Mouse (Mus musculus) Patski (cell line): ENCODE results near the gene Spdef. TPM values are rescaled to one million over a fixed set of nuclear protein-coding genes. Genes with fewer than 3 reads are reported as not detected.

Experiments
- ATAC-seq: fragments of 100-300 bp; one replicate; pipeline ENCODE4 v1.8.0; 2021
- CTCF ChIA-PET: fragments of 350-600 bp; sonication (Branson Sonifier 250); formaldehyde crosslinking; loops from one replicate; lab custom pipeline; 2022; ENCODE audit warnings: inconsistent platforms; lab: Charles Lee
- POLR2A ChIA-PET: fragments of 350-600 bp; sonication (Branson Sonifier 250); formaldehyde crosslinking; loops from one replicate; lab custom pipeline; 2022; ENCODE audit warnings: antibody characterized with exemption, inconsistent platforms; lab: Charles Lee
- DNase-seq: peaks from one replicate; pipeline ENCODE4 v3.0.0-alpha.2; 2011; ENCODE audit warnings: low read depth, low spot score
- H3K27me3 ChIP-seq: fragments of 371-371 bp; one replicate; pipeline ENCODE4 v1.5.1; 2021
- CTCF ChIP-seq: fragments of 100-300 bp; IDR thresholded peaks from one replicate; pipeline ENCODE4 v1.5.1; 2021
- in situ Hi-C: fragments of 300-500 bp; cut with MboI; formaldehyde crosslinking; loops from 3 replicates; pipeline ENCODE4 v1.11.1; 2018; ENCODE audit warnings: low pct_unique_long_range_greater_than_20kb, mixed read lengths
- polyA plus RNA-seq: library from polyadenylated mRNA; unstranded; gene quantifications from one replicate; pipeline ENCODE4 v1.2.3, GENCODE M21; 2021

Spdef gene
- polyA plus RNA-seq, 1 experiment from 2014 or later, result not detected

- ATAC-seq (no peak), DNase-seq (no peak)
- in situ Hi-C loops, result no loop called here
- TF ChIP-seq CTCF, result no peak
- ChIA-PET CTCF (no interaction called here), POLR2A (interaction anchor here (0.9 to 2.0 kb wide), 3 partner anchors 16 to 35 kb away, joined by 3 to 5 read pairs (median 4); no protein-coding TSS in a partner anchor)
- peaks cover 14% of the 10 kb centered on the region for H3K27me3 ChIP-seq
These were observed 20.6 kb downstream of the Spdef start for GRCm38 (mm10) chr17:27707954-27708661.

GRCm38 (mm10) chr17:27705661-27706060, 23.1 kb downstream of the Spdef start:
- no peak for TF ChIP-seq CTCF
- ATAC-seq, result no peak
- ChIA-PET CTCF (interaction anchor here (1.3 to 1.6 kb wide), 2 partner anchors 34 to 54 kb away, joined by 3 read pairs; no protein-coding TSS in a partner anchor), POLR2A (interaction anchor here (0.7 kb wide), 1 partner anchor 19 kb away, joined by 3 read pairs; no protein-coding TSS in a partner anchor)
- no peak for DNase-seq
- peaks cover 12% of the 10 kb centered on the region for H3K27me3 ChIP-seq
- in situ Hi-C loops, result no loop called here

DNA sequence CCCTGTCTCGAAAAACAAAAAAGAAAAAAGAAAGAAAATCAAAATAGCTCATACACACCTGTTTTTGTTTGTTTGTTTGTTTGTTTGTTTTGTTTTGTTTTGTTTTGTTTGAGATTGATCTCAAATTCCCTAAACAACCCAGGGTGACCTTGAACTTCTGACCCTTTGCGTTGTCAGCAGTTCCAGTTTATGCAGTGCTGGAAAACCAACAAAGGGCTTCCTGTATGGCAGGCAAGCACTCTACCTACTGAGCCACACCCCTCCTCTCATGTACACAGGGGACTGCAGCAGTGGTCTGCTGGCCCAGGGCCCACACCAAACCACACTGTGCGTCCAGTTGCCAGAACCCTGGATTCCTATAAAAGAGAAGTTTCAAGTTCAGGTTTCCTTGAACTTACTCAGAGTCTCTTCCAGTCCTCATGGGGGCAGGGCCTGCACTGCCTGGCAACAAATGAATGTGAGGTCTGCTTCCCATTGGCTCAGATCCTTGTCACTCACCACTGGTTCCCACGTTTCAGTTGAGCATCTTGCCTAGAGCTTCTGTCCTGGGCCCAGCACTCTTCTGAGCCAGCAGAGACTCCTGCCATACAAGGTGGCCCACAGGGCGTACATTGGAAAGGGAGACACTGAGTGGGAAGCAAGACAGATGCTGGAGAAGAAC, 24.7 kb downstream of the Spdef start:
- CTCF ChIA-PET, result interaction anchor here (1.3 to 1.6 kb wide), 2 partner anchors 35 to 56 kb away, joined by 3 read pairs; no protein-coding TSS in a partner anchor
- ATAC-seq (no peak), DNase-seq (no peak)
- POLR2A ChIA-PET, result no interaction called here
- in situ Hi-C loops, result no loop called here
- TF ChIP-seq CTCF, result no peak
- peaks cover 12% of the 10 kb centered on the region for H3K27me3 ChIP-seq

DNA sequence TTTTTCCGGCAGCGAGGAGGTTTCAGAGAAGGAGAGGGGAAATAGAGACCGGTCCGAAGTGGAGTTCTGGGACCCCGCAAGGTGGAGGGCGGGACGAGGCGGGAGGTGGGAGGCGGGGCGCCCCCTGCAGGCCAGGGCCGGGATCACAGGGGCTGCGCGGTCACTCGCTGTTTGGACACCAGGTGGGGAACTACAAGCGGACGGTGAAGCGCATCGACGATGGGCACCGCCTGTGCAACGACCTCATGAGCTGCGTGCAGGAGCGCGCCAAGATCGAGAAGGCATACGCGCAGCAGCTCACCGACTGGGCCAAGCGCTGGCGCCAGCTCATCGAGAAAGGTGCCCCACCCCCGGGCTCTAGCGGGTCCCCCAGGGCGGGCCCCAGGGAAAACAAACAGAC, 26.2 kb downstream of the Spdef start:
- in situ Hi-C loops, result no loop called here
- POLR2A ChIA-PET, result interaction anchor here (0.7 kb wide), 1 partner anchor 105 kb away, joined by 3 read pairs; no protein-coding TSS in a partner anchor
- CTCF ChIA-PET, result interaction anchor here (0.7 to 2.1 kb wide), 13 partner anchors 9 to 149 kb away, joined by 3 to 16 read pairs (median 3); partner anchors contain the start of gene Rps10
- peaks cover 7% of the 10 kb centered on the region for H3K27me3 ChIP-seq
- TF ChIP-seq CTCF, result peak; percentile 96
- ATAC-seq (peak; percentile 20), DNase-seq (no peak)

DNA sequence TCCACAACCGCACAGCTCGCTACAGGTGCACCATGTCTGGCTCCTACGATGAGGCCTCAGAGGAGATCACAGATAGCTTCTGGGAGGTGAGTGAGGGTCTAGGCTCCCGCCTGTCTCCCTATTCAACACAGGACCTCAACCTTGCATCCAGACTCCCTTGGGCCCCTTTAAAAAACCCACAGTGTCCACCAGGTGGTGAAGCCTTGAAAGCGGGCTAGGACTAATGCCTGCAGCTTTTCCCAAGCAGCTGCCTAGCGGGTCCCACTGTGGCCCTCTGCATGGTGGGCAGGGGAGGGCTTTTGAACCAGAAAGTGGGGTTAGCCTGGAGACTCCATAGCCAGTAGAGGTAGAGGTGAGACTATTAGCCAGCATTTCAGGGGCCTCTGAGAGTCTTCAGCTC, 26.9 kb downstream of the Spdef start:
- ATAC-seq, result no peak
- DNase-seq, result no peak
- in situ Hi-C loops, result no loop called here
- no peak for TF ChIP-seq CTCF
- H3K27me3 ChIP-seq, result peaks cover 5% of the 10 kb centered on the region
- ChIA-PET POLR2A (interaction anchor here (0.7 kb wide), 1 partner anchor 105 kb away, joined by 3 read pairs; no protein-coding TSS in a partner anchor), CTCF (interaction anchor here (0.7 to 2.1 kb wide), 10 partner anchors 8 to 65 kb away, joined by 3 to 16 read pairs (median 4); partner anchors contain the start of gene Rps10)

GRCm38 (mm10) chr17:27700812-27701211, 27.9 kb downstream of the Spdef start:
- POLR2A ChIA-PET, result no interaction called here
- DNase-seq (no peak), ATAC-seq (no peak)
- peaks cover 5% of the 10 kb centered on the region for H3K27me3 ChIP-seq
- in situ Hi-C loops, result no loop called here
- no peak for TF ChIP-seq CTCF
- CTCF ChIA-PET, result interaction anchor here (1.0 to 2.1 kb wide), 2 partner anchors 11 to 51 kb away, joined by 3 to 16 read pairs; no protein-coding TSS in a partner anchor

DNA sequence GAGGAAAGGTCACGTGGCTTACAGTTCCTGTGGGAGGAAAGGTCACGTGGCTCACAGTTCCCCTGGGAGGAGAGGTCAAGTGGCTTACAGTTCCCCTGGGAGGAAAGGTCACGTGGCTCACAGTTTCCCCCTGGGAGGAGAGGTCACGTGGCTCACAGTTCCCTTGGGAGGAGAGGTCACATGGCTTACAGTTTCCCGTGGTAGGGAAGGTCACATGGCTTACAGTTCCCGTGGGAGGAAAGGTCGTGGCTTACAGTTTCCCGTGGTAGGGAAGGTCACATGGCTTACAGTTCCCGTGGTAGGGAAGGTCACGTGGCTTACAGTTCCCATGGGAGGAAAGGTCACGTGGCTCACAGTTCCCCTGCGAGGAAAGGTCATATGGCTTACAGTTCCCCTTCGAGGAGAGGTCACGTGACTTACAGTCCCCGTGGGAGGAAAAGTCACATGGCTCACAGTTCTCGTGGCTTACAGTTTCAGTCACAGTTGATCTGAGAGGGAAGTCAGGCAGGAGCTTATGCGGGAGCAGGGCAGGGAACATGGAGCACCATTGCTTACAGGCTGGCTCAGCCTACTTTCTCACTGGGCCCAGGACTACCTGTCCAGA, 29.0 kb downstream of the Spdef start:
- POLR2A ChIA-PET, result no interaction called here
- TF ChIP-seq CTCF, result no peak
- ATAC-seq, result no peak
- no peak for DNase-seq
- peaks cover 5% of the 10 kb centered on the region for H3K27me3 ChIP-seq
- in situ Hi-C loops, result no loop called here
- CTCF ChIA-PET, result no interaction called here

DNA sequence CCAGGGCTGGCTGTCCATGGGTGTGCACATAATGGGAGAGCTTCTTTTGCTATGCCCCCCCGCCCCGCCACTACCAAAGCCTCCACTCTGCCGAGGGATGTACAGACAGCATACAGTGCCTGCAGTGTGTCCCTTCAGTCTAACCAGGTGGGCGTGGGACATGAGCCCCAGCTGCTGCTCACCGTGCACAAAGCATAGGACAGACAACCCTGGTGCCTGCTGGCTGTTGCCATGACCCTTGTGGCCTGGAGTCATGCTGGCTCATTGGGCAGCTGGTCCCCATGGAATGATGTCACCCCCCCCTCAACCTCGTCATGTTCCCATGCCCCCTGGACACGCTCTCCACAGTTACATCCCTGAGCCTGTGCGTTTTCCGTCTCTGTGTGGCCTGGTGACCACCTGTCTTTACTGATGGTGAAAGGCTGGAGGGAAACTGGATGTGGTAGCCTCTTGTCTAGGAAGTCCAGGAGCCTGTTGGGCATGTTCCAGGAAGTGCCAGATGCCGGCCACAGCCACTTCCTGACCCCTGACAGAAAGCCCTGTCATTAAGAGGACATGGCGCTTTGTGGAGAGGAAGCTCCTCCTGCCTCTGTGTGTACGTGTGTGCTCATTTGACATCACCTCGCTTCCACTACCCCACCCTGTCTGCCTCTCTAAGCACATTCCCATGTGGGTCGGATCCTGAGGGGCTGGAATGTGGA, 37.6 kb downstream of the Spdef start:
- ATAC-seq, result no peak
- no peak for DNase-seq
- ChIA-PET CTCF (interaction anchor here (4.0 kb wide), 1 partner anchor 11 kb away, joined by 16 read pairs; no protein-coding TSS in a partner anchor), POLR2A (no interaction called here)
- TF ChIP-seq CTCF, result no peak
- peaks cover 8% of the 10 kb centered on the region for H3K27me3 ChIP-seq
- in situ Hi-C loops, result no loop called here

DNA sequence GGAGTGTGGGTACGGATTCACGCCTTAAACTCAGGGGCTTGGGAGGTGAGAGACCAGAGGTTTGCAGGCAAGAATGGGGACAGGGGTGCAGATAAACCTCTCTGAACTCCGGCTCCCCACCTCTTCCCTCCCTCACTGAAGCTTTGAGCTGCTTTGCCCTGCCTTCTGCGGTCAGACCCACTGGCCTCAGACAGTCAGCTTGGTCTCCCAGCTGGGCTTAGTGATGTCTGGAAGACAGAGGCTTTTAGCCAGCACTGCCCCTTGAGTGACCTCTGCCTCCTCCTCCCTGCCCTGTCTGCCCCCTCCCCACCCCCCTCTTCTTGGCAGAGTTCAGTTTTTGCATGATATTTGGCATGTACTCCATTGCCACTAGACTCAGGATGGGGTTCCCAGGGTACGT, 42.4 kb downstream of the Spdef start:
- in situ Hi-C loops, result no loop called here
- ATAC-seq (no peak), DNase-seq (no peak)
- POLR2A ChIA-PET, result no interaction called here
- H3K27me3 ChIP-seq, result peaks cover 19% of the 10 kb centered on the region
- CTCF ChIA-PET, result no interaction called here
- TF ChIP-seq CTCF, result no peak

DNA sequence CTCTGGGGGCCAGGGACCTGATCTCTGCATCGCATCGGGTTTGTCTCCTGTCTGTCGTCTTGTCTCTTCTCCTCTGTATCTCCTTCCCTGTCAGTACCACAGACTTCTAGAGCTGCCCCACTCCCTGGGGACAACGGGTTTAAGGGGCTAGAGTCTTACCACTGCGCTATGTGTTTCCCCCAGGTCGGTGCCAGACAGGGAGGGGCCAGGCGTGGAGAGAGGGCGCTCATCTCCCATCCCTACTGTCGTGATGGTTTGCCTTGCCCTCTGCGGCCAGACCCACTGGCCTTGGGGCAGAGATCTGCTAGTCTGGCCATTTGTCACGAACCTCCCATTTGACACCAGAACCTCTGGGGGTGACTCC, 43.2 kb downstream of the Spdef start:
- CTCF ChIA-PET, result no interaction called here
- ATAC-seq, result no peak
- POLR2A ChIA-PET, result no interaction called here
- peaks cover 19% of the 10 kb centered on the region for H3K27me3 ChIP-seq
- DNase-seq, result no peak
- in situ Hi-C loops, result no loop called here
- TF ChIP-seq CTCF, result no peak
